Mouse (Mus musculus) lung, embryonic 16.5 days (tissue): ENCODE measurements around the gene Spata13. TPM values are rescaled to one million over a fixed set of nuclear protein-coding genes. Genes with fewer than 3 reads are reported as not detected.
A peak's percentile ranks its signal among the peaks of the same experiment; 100 is the strongest.

Experiments used
- ATAC-seq: fragments of 200-750 bp; cut with Nextera tagmentation; 2 replicates; pipeline ENCODE4 v1.8.0; 2017; ENCODE audit warnings: low read depth, mild to moderate bottlenecking, moderate library complexity
- H3K27ac ChIP-seq: fragments of 300-500 bp; sonication (generic); 2 replicates; pipeline ENCODE4 v1.5.1; 2014; ENCODE audit warnings: mild to moderate bottlenecking, control low read depth, low read length
- H3K27me3 ChIP-seq: fragments of 300-500 bp; sonication (generic); 2 replicates; pipeline ENCODE4 v1.6.1; 2014; ENCODE audit warnings: low read depth, low read length, mixed read lengths; ENCODE audit not compliant: control insufficient read depth, insufficient read depth
- H3K36me3 ChIP-seq: fragments of 300-500 bp; sonication (generic); 2 replicates; pipeline ENCODE4 v1.6.1; 2014; ENCODE audit warnings: low read length; ENCODE audit not compliant: control insufficient read depth, insufficient read depth
- H3K4me1 ChIP-seq: fragments of 300-500 bp; sonication (generic); replicated peaks from 2 replicates; pipeline ENCODE4 v1.6.1; 2014; ENCODE audit warnings: low read length, mixed read lengths; ENCODE audit not compliant: control insufficient read depth, insufficient read depth
- H3K4me2 ChIP-seq: fragments of 300-500 bp; sonication (generic); 2 replicates; pipeline ENCODE4 v1.6.1; 2014; ENCODE audit warnings: low read depth, low read length, control low read depth
- H3K4me3 ChIP-seq: fragments of 300-500 bp; sonication (generic); 2 replicates; pipeline ENCODE4 v1.5.1; 2014; ENCODE audit warnings: mild to moderate bottlenecking, low read length, control low read depth
- H3K9ac ChIP-seq: fragments of 300-500 bp; sonication (generic); 2 replicates; pipeline ENCODE4 v1.6.1; 2014; ENCODE audit warnings: low read length, control low read depth
- H3K9me3 ChIP-seq: fragments of 300-500 bp; sonication (generic); 2 replicates; pipeline ENCODE4 v1.6.1; 2016; ENCODE audit warnings: low read length; ENCODE audit not compliant: control insufficient read depth
- WGBS: fragments of 180-500 bp; shearing (Covaris S2); extraction: QIAGEN DNeasy Blood & Tissue Kit; methylation state at CpG from one replicate; pipeline ENCODE4 v1.1.7; 2014; 5-methylcytosine and 5-hydroxymethylcytosine counted together
- polyA plus RNA-seq: library from polyadenylated mRNA; unstranded; fragments of >200 nt; fragmentation: Nextera tagmentation; extraction: Ambion mirVana; gene quantifications from 2 replicates; pipeline ENCODE4 v1.2.1, GENCODE M21; 2015

Gene Spata13
- polyA plus RNA-seq, 1 experiment from 2014 or later, result 17.9 TPM

GRCm38 (mm10) chr14:60636608-60636980 is 2.8 kb downstream of the Spata13 start:
- 39% methylated on average over 2 of the region's 2 CpGs for WGBS
- no peak for ATAC-seq

GRCm38 (mm10) chr14:60636996-60637395 is 3.2 kb downstream of the Spata13 start:
- no peak overlapping the region for H3K9ac ChIP-seq
- 63% methylated on average over 9 of the region's 9 CpGs for WGBS
- no peak overlapping the region for H3K27ac ChIP-seq
- no peak for ATAC-seq
- peaks cover 2% of the 10 kb centered on the region; the same call in 1 of the 2 replicates for H3K27me3 ChIP-seq
- H3K4me2 ChIP-seq, result no peak overlapping the region
- H3K4me3 ChIP-seq, result no peak overlapping the region
- H3K4me1 ChIP-seq, result peaks cover 24% of the 10 kb centered on the region
- no peaks in the 10 kb centered on the region for H3K36me3 ChIP-seq
- no peaks in the 10 kb centered on the region for H3K9me3 ChIP-seq

More at GRCm38 (mm10) chr14:60636608-60636980, 2.8 kb downstream of the Spata13 start:
- Histone ChIP-seq H3K4me3 (no peak overlapping the region), H3K27me3 (peaks cover 2% of the 10 kb centered on the region; the same call in 1 of the 2 replicates), H3K9me3 (no peaks in the 10 kb centered on the region), H3K27ac (no peak overlapping the region), H3K9ac (peak overlapping the region; percentile 72; the same call in 1 of the 2 replicates), H3K36me3 (no peaks in the 10 kb centered on the region), H3K4me2 (peak overlapping the region; percentile 94), H3K4me1 (peaks cover 24% of the 10 kb centered on the region)

GRCm38 (mm10) chr14:60638159-60638558 is 4.4 kb downstream of the Spata13 start:
- no peak overlapping the region for H3K4me2 ChIP-seq
- 0 out of 2 replicates have a peak, but pooled peaks have one; percentile 8 for ATAC-seq
- H3K9ac ChIP-seq, result no peak overlapping the region
- no peaks in the 10 kb centered on the region for H3K9me3 ChIP-seq
- no peaks in the 10 kb centered on the region for H3K27me3 ChIP-seq
- 37% methylated on average over 8 of the region's 8 CpGs for WGBS
- peaks cover 24% of the 10 kb centered on the region for H3K4me1 ChIP-seq
- H3K36me3 ChIP-seq, result no peaks in the 10 kb centered on the region
- no peak overlapping the region for H3K27ac ChIP-seq
- H3K4me3 ChIP-seq, result no peak overlapping the region

GRCm38 (mm10) chr14:60639195-60639594 is 5.4 kb downstream of the Spata13 start:
- H3K9me3 ChIP-seq, result no peaks in the 10 kb centered on the region
- H3K27me3 ChIP-seq, result no peaks in the 10 kb centered on the region
- H3K4me2 ChIP-seq, result no peak overlapping the region
- no peak overlapping the region for H3K27ac ChIP-seq
- H3K4me1 ChIP-seq, result peaks cover 20% of the 10 kb centered on the region
- no peak for ATAC-seq
- WGBS, result 72% methylated on average over 9 of the region's 9 CpGs
- H3K4me3 ChIP-seq, result no peak overlapping the region
- H3K9ac ChIP-seq, result no peak overlapping the region
- no peaks in the 10 kb centered on the region for H3K36me3 ChIP-seq

- Histone ChIP-seq H3K4me2 (no peak overlapping the region), H3K27me3 (no peaks in the 10 kb centered on the region), H3K27ac (no peak overlapping the region), H3K4me3 (no peak overlapping the region), H3K9ac (no peak overlapping the region), H3K36me3 (no peaks in the 10 kb centered on the region), H3K4me1 (peaks cover 10% of the 10 kb centered on the region), H3K9me3 (peaks cover 3% of the 10 kb centered on the region; the same call in 1 of the 2 replicates)
- no peak for ATAC-seq
- WGBS, result 63% methylated on average over 6 of the region's 6 CpGs
These were observed 7.3 kb downstream of the Spata13 start for GRCm38 (mm10) chr14:60641120-60641519.

GRCm38 (mm10) chr14:60642131-60642530 is 8.3 kb downstream of the Spata13 start:
- ATAC-seq, result no peak
- Histone ChIP-seq H3K27me3 (no peaks in the 10 kb centered on the region), H3K4me1 (peaks cover 2% of the 10 kb centered on the region), H3K4me2 (no peak overlapping the region), H3K9ac (no peak overlapping the region), H3K27ac (no peak overlapping the region), H3K4me3 (no peak overlapping the region), H3K9me3 (peaks cover 3% of the 10 kb centered on the region; the same call in 1 of the 2 replicates), H3K36me3 (no peaks in the 10 kb centered on the region)
- WGBS, result 84% methylated on average over 1 of the region's 1 CpGs

GRCm38 (mm10) chr14:60643098-60643870 is 9.5 kb downstream of the Spata13 start:
- H3K27ac ChIP-seq, result no peak overlapping the region
- H3K36me3 ChIP-seq, result no peaks in the 10 kb centered on the region
- no peaks in the 10 kb centered on the region for H3K27me3 ChIP-seq
- WGBS, result 82% methylated on average over 14 of the region's 14 CpGs
- H3K9me3 ChIP-seq, result peaks cover 3% of the 10 kb centered on the region; the same call in 1 of the 2 replicates
- no peaks in the 10 kb centered on the region for H3K4me1 ChIP-seq
- no peak overlapping the region for H3K9ac ChIP-seq
- H3K4me2 ChIP-seq, result no peak overlapping the region
- ATAC-seq, result no peak
- H3K4me3 ChIP-seq, result no peak overlapping the region

- Histone ChIP-seq H3K27ac (no peak overlapping the region), H3K4me1 (no peaks in the 10 kb centered on the region), H3K9ac (no peak overlapping the region), H3K4me3 (no peak overlapping the region), H3K36me3 (no peaks in the 10 kb centered on the region), H3K4me2 (no peak overlapping the region), H3K27me3 (no peaks in the 10 kb centered on the region), H3K9me3 (peaks cover 3% of the 10 kb centered on the region; the same call in 1 of the 2 replicates)
- 48% methylated on average over 5 of the region's 5 CpGs for WGBS
- no peak for ATAC-seq
These were observed 12.6 kb downstream of the Spata13 start for GRCm38 (mm10) chr14:60646373-60646772.

- Histone ChIP-seq H3K36me3 (no peaks in the 10 kb centered on the region), H3K9me3 (peaks cover 3% of the 10 kb centered on the region; the same call in 1 of the 2 replicates), H3K4me2 (no peak overlapping the region), H3K9ac (no peak overlapping the region), H3K4me1 (no peaks in the 10 kb centered on the region), H3K27me3 (no peaks in the 10 kb centered on the region), H3K4me3 (no peak overlapping the region), H3K27ac (no peak overlapping the region)
- WGBS, result 87% methylated on average over 7 of the region's 7 CpGs
- no peak for ATAC-seq
These were observed 14.1 kb downstream of the Spata13 start for GRCm38 (mm10) chr14:60647885-60648284.
